Mouse (Mus musculus): ENCODE results near the gene Elmod1. TPM values are rescaled to one million over a fixed set of nuclear protein-coding genes. Genes with fewer than 3 reads are reported as not detected.

The Elmod1 gene
- polyA plus RNA-seq, 1 experiment from 2014 or later: 0.18 TPM

DNA sequence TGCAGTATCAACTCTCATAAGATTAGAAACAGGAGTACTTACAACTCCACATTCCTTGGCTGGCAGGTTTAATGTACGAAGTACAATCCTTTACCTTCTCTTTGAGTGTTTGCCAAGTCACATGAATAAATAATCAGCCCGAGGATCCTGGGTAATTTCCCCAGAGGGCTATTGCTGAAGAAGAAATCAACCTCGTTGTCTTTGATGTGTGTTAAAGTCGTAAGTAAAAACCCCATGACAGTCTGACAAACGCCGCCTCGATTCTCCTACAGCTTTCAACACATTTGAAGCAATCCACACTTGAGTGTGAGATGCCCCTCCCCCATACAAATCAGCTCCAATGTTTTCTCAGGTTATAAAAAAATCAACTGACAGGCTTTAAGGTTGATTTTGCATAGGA, 44.2 kb downstream of the Elmod1 start:
- H3K4me1 ChIP-seq (ENCODE audit: control insufficient read depth, insufficient read depth, low read length): no peaks in the 10 kb centered on the region
- H3K36me3 ChIP-seq (ENCODE audit: control insufficient read depth, insufficient read depth): no peaks in the 10 kb centered on the region
- no peak overlapping the region for H3K4me3 ChIP-seq (ENCODE audit: low read length)
- H3K27me3 ChIP-seq (ENCODE audit: control insufficient read depth, insufficient read depth, low read length): 0 out of 2 replicates have a peak, but pooled peaks cover 2% of the 10 kb centered on the region
- ATAC-seq (replicated peaks; ENCODE audit: extremely low read depth, insufficient read depth, low FRiP score): no peak
- H3K9me3 ChIP-seq (replicated peaks; ENCODE audit: control insufficient read depth, low read length): no peaks in the 10 kb centered on the region
- WGBS: 27% methylated on average over 7 of the region's 7 CpGs
- no peak overlapping the region for H3K27ac ChIP-seq (ENCODE audit: low read length)
- no peak overlapping the region for H3K9ac ChIP-seq (ENCODE audit: low read length)
- no peak overlapping the region for H3K4me2 ChIP-seq (ENCODE audit: low read depth, low read length)

- ATAC-seq (replicated peaks; ENCODE audit: extremely low read depth, insufficient read depth, low FRiP score): no peak
- Histone ChIP-seq H3K9me3 (replicated peaks; ENCODE audit: control insufficient read depth, low read length) (no peaks in the 10 kb centered on the region), H3K9ac (ENCODE audit: low read length) (no peak overlapping the region), H3K4me3 (ENCODE audit: low read length) (no peak overlapping the region), H3K27me3 (ENCODE audit: control insufficient read depth, insufficient read depth, low read length) (no peaks in the 10 kb centered on the region), H3K4me1 (ENCODE audit: control insufficient read depth, insufficient read depth, low read length) (no peaks in the 10 kb centered on the region), H3K27ac (ENCODE audit: low read length) (no peak overlapping the region), H3K4me2 (ENCODE audit: low read depth, low read length) (no peak overlapping the region), H3K36me3 (ENCODE audit: control insufficient read depth, insufficient read depth) (no peaks in the 10 kb centered on the region)
- WGBS: 96% methylated on average over 1 of the region's 1 CpGs
These were observed 54.0 kb downstream of the Elmod1 start for GRCm38 (mm10) chr9:53921061-53921460.

GRCm38 (mm10) chr9:53915929-53916721, 59.0 kb downstream of the Elmod1 start:
- no peak overlapping the region for H3K4me2 ChIP-seq (ENCODE audit: low read depth, low read length)
- WGBS: 69% methylated on average over 10 of the region's 10 CpGs
- no peaks in the 10 kb centered on the region for H3K27me3 ChIP-seq (ENCODE audit: control insufficient read depth, insufficient read depth, low read length)
- H3K4me3 ChIP-seq (ENCODE audit: low read length): no peak overlapping the region
- H3K27ac ChIP-seq (ENCODE audit: low read length): no peak overlapping the region
- H3K36me3 ChIP-seq (ENCODE audit: control insufficient read depth, insufficient read depth): no peaks in the 10 kb centered on the region
- H3K4me1 ChIP-seq (ENCODE audit: control insufficient read depth, insufficient read depth, low read length): no peaks in the 10 kb centered on the region
- ATAC-seq (replicated peaks; ENCODE audit: extremely low read depth, insufficient read depth, low FRiP score): no peak
- no peaks in the 10 kb centered on the region for H3K9me3 ChIP-seq (replicated peaks; ENCODE audit: control insufficient read depth, low read length)
- H3K9ac ChIP-seq (ENCODE audit: low read length): no peak overlapping the region

DNA sequence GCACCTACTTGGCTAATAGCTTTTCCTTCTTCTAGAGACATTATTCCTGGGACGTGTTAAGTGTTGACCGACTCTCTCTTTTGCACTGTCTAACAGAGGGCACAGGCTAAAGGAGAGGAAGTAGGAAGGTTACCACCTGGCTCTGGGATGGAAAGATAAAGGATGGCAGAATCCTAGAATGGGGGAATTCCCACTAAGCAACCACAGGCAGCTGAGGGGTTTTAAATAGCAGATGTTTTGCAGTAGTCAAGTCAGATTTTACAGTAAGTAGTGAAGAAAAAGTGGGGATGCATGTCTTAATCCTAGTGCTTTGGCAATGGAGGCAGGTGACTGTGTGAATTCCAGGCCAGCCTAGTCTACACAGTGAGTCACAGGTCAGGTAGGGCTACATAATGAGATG, 64.3 kb downstream of the Elmod1 start:
- 73% methylated on average over 2 of the region's 2 CpGs for WGBS
- no peak for ATAC-seq (replicated peaks; ENCODE audit: extremely low read depth, insufficient read depth, low FRiP score)

GRCm38 (mm10) chr9:53910331-53910730, 64.8 kb downstream of the Elmod1 start:
- Histone ChIP-seq H3K9ac (ENCODE audit: low read length) (no peak overlapping the region), H3K9me3 (replicated peaks; ENCODE audit: control insufficient read depth, low read length) (no peaks in the 10 kb centered on the region), H3K27me3 (ENCODE audit: control insufficient read depth, insufficient read depth, low read length) (no peaks in the 10 kb centered on the region), H3K4me1 (ENCODE audit: control insufficient read depth, insufficient read depth, low read length) (no peaks in the 10 kb centered on the region), H3K4me2 (ENCODE audit: low read depth, low read length) (no peak overlapping the region), H3K4me3 (ENCODE audit: low read length) (no peak overlapping the region), H3K36me3 (ENCODE audit: control insufficient read depth, insufficient read depth) (no peaks in the 10 kb centered on the region), H3K27ac (ENCODE audit: low read length) (no peak overlapping the region)
- no peak for ATAC-seq (replicated peaks; ENCODE audit: extremely low read depth, insufficient read depth, low FRiP score)
- 76% methylated on average over 5 of the region's 5 CpGs for WGBS

More for the DNA sequence above, 64.3 kb downstream of the Elmod1 start:
- Histone ChIP-seq H3K36me3 (ENCODE audit: control insufficient read depth, insufficient read depth) (no peaks in the 10 kb centered on the region), H3K4me3 (ENCODE audit: low read length) (no peak overlapping the region), H3K4me2 (ENCODE audit: low read depth, low read length) (no peak overlapping the region), H3K9me3 (replicated peaks; ENCODE audit: control insufficient read depth, low read length) (no peaks in the 10 kb centered on the region), H3K4me1 (ENCODE audit: control insufficient read depth, insufficient read depth, low read length) (no peaks in the 10 kb centered on the region), H3K27me3 (ENCODE audit: control insufficient read depth, insufficient read depth, low read length) (no peaks in the 10 kb centered on the region), H3K27ac (ENCODE audit: low read length) (no peak overlapping the region), H3K9ac (ENCODE audit: low read length) (no peak overlapping the region)

GRCm38 (mm10) chr9:53906798-53907197, 68.3 kb downstream of the Elmod1 start:
- Histone ChIP-seq H3K27ac (ENCODE audit: low read length) (no peak overlapping the region), H3K4me1 (ENCODE audit: control insufficient read depth, insufficient read depth, low read length) (no peaks in the 10 kb centered on the region), H3K4me2 (ENCODE audit: low read depth, low read length) (no peak overlapping the region), H3K27me3 (ENCODE audit: control insufficient read depth, insufficient read depth, low read length) (no peaks in the 10 kb centered on the region), H3K9me3 (replicated peaks; ENCODE audit: control insufficient read depth, low read length) (no peaks in the 10 kb centered on the region), H3K9ac (ENCODE audit: low read length) (no peak overlapping the region), H3K36me3 (ENCODE audit: control insufficient read depth, insufficient read depth) (no peaks in the 10 kb centered on the region), H3K4me3 (ENCODE audit: low read length) (no peak overlapping the region)
- ATAC-seq (replicated peaks; ENCODE audit: extremely low read depth, insufficient read depth, low FRiP score): no peak
- WGBS: 78% methylated on average over 10 of the region's 10 CpGs

- H3K27me3 ChIP-seq (ENCODE audit: control insufficient read depth, insufficient read depth, low read length): no peaks in the 10 kb centered on the region
- no peak overlapping the region for H3K4me2 ChIP-seq (ENCODE audit: low read depth, low read length)
- WGBS: 43% methylated on average over 3 of the region's 3 CpGs
- H3K4me3 ChIP-seq (ENCODE audit: low read length): no peak overlapping the region
- no peaks in the 10 kb centered on the region for H3K9me3 ChIP-seq (replicated peaks; ENCODE audit: control insufficient read depth, low read length)
- H3K36me3 ChIP-seq (ENCODE audit: control insufficient read depth, insufficient read depth): no peaks in the 10 kb centered on the region
- ATAC-seq (replicated peaks; ENCODE audit: extremely low read depth, insufficient read depth, low FRiP score): no peak
- no peak overlapping the region for H3K9ac ChIP-seq (ENCODE audit: low read length)
- no peak overlapping the region for H3K27ac ChIP-seq (ENCODE audit: low read length)
- H3K4me1 ChIP-seq (ENCODE audit: control insufficient read depth, insufficient read depth, low read length): no peaks in the 10 kb centered on the region
These were observed 69.7 kb downstream of the Elmod1 start for GRCm38 (mm10) chr9:53905418-53905817.

- H3K27me3 ChIP-seq (ENCODE audit: control insufficient read depth, insufficient read depth, low read length): no peaks in the 10 kb centered on the region
- H3K4me1 ChIP-seq (ENCODE audit: control insufficient read depth, insufficient read depth, low read length): no peaks in the 10 kb centered on the region
- ATAC-seq (replicated peaks; ENCODE audit: extremely low read depth, insufficient read depth, low FRiP score): no peak
- H3K9ac ChIP-seq (ENCODE audit: low read length): no peak overlapping the region
- H3K36me3 ChIP-seq (ENCODE audit: control insufficient read depth, insufficient read depth): no peaks in the 10 kb centered on the region
- H3K27ac ChIP-seq (ENCODE audit: low read length): no peak overlapping the region
- WGBS: 82% methylated on average over 7 of the region's 7 CpGs
- H3K9me3 ChIP-seq (replicated peaks; ENCODE audit: control insufficient read depth, low read length): no peaks in the 10 kb centered on the region
- H3K4me2 ChIP-seq (ENCODE audit: low read depth, low read length): no peak overlapping the region
- no peak overlapping the region for H3K4me3 ChIP-seq (ENCODE audit: low read length)
These were observed 71.8 kb downstream of the Elmod1 start for GRCm38 (mm10) chr9:53903215-53903842.

- H3K36me3 ChIP-seq (ENCODE audit: control insufficient read depth, insufficient read depth): no peaks in the 10 kb centered on the region
- no peaks in the 10 kb centered on the region for H3K4me1 ChIP-seq (ENCODE audit: control insufficient read depth, insufficient read depth, low read length)
- no peaks in the 10 kb centered on the region for H3K9me3 ChIP-seq (replicated peaks; ENCODE audit: control insufficient read depth, low read length)
- WGBS: 80% methylated on average over 6 of the region's 6 CpGs
- ATAC-seq (replicated peaks; ENCODE audit: extremely low read depth, insufficient read depth, low FRiP score): no peak
- H3K27ac ChIP-seq (ENCODE audit: low read length): no peak overlapping the region
- no peak overlapping the region for H3K4me3 ChIP-seq (ENCODE audit: low read length)
- no peak overlapping the region for H3K9ac ChIP-seq (ENCODE audit: low read length)
- H3K4me2 ChIP-seq (ENCODE audit: low read depth, low read length): no peak overlapping the region
- no peaks in the 10 kb centered on the region for H3K27me3 ChIP-seq (ENCODE audit: control insufficient read depth, insufficient read depth, low read length)
These were observed 75.3 kb downstream of the Elmod1 start for GRCm38 (mm10) chr9:53899836-53900235.

All from heart, embryonic 16.5 days (tissue).